Mouse (Mus musculus) small intestine, adult 2 months (tissue): ENCODE data around the gene Cend1. TPM values are rescaled to one million over a fixed set of nuclear protein-coding genes. Genes with fewer than 3 reads are reported as not detected.
"Not testable (repeated sequence)": the region's sequence is repeated elsewhere in the genome, so short reads cannot be mapped to it uniquely, and the experiment has no call there.

Experiments used
- H3K27ac ChIP-seq: fragments of 200-500 bp; 2 replicates; pipeline ENCODE4 v1.5.1; 2012; ENCODE audit warnings: low read depth, low read length, control low read depth, inconsistent platforms; ENCODE audit not compliant: insufficient read depth
- H3K27me3 ChIP-seq: fragments of 200-500 bp; 2 replicates; pipeline ENCODE4 v1.6.1; 2012; ENCODE audit warnings: mild to moderate bottlenecking, moderate library complexity, low read length, inconsistent platforms; ENCODE audit not compliant: control insufficient read depth, insufficient read depth
- H3K36me3 ChIP-seq: fragments of 200-500 bp; 2 replicates; pipeline ENCODE4 v1.6.1; 2012; ENCODE audit warnings: mild to moderate bottlenecking, low read length, control low read depth, inconsistent platforms; ENCODE audit not compliant: control insufficient read depth, insufficient read depth
- H3K4me1 ChIP-seq: fragments of 200-500 bp; 2 replicates; pipeline ENCODE4 v1.6.1; 2012; ENCODE audit warnings: low read length, inconsistent platforms, mixed read lengths; ENCODE audit not compliant: control insufficient read depth, insufficient read depth, insufficient read length
- H3K4me3 ChIP-seq: fragments of 200-500 bp; 2 replicates; pipeline ENCODE4 v1.5.1; 2012; ENCODE audit warnings: low read depth, mild to moderate bottlenecking, control low read depth, inconsistent platforms, low read length, moderate library complexity
- CTCF ChIP-seq: fragments of 200-500 bp; IDR thresholded peaks from 2 replicates; pipeline ENCODE4 v1.5.1; 2012; ENCODE audit warnings: low read depth, mild to moderate bottlenecking, control low read depth, inconsistent platforms, low read length, moderate library complexity, mixed read lengths; ENCODE audit not compliant: insufficient replicate concordance, insufficient read length; ENCODE audit errors: extremely low read depth
- POLR2A ChIP-seq: fragments of 200-500 bp; IDR thresholded peaks from 2 replicates; pipeline ENCODE4 v1.6.1; 2012; ENCODE audit warnings: low read depth, mild to moderate bottlenecking, control low read depth, inconsistent platforms, low read length, moderate library complexity
- WGBS: fragments of 180-500 bp; shearing (Covaris S2); methylation state at CpG from one replicate; pipeline ENCODE4 v1.1.7; 2018; 5-methylcytosine and 5-hydroxymethylcytosine counted together
- polyA plus RNA-seq: library from polyadenylated mRNA; depleted of rRNA; stranded (reverse); fragments of >200 nt; gene quantifications from 2 replicates; pipeline ENCODE4 v1.2.3, GENCODE M21; 2012

Gene Cend1
- polyA plus RNA-seq, 1 experiment, result 1.0 TPM

DNA sequence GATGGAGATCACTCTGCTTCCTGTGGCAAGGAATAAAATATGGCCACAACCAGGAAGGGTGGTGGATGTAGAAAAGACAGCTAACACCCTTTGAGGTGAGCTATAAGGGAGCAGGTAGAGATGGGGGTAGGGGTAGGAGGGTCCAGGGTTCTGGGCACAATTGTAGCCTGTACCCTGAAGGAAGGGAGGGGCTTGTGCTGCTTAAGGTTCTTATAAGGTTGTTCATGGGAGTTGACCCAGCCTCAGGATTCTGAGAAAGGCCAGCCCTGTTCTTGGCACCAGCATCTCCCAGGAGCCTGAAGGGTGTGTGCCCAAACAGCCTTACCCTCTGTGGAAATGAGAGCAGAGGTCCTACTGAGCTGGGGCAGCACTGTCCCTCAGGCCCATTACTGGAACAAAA, 22.6 kb upstream of the Cend1 start:
- H3K36me3 ChIP-seq, result peaks cover 25% of the 10 kb centered on the region
- H3K27me3 ChIP-seq, result no peaks in the 10 kb centered on the region
- H3K27ac ChIP-seq, result no peak overlapping the region
- peaks cover 16% of the 10 kb centered on the region for H3K4me1 ChIP-seq
- H3K4me3 ChIP-seq, result no peak overlapping the region
- TF ChIP-seq CTCF (no peak), POLR2A (no peak)

DNA sequence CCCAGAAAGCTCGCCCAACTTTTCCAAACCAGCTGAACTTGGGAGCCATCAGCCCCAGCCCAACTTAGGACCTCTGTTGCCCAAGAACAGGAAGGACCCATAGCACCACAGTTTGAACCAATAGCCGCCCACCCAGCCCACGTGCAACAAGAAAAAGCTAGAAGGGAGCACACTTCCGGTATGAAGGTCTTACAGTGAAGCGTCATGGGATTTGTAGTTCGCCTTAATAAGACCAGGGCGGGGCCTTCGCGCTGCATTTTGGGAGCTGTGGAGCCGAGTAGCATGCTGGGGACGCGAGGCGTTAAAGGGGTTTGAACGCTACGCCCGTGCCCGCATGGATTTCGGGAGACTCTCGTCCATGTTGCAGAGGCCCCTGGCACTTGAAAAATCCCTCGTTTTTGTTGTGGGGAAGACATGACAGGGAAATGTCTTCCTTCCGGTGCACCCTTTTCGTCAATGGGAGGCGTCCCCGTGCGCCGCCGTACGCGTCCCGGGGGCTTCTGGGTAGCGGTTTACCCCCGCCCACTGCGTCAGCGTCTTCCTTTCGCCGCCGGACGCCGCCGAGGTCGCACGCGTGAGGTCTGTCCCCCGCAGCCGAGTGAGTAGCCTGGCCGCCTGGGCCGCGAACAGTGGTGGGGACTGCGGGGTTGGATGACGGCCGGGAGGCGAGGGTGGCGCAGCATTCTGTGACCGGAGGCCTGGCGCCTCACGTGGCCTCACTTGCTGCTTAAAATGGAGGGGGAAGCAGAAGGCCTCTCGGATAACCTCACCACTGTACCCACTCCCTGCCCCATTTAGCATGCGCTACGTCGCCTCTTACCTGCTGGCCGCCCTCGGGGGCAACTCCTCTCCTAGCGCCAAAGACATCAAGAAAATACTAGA, 18.1 kb upstream of the Cend1 start, which contains the start of gene Rplp2:
Gene Rplp2, plus strand, starts transcription at position 261 of the 882 bp plus-strand sequence.
- Histone ChIP-seq H3K27ac (peak within 1 kb of the TSS; percentile 91), H3K4me1 (peaks cover 12% of the 10 kb centered on the region), H3K4me3 (peak within 1 kb of the TSS; percentile 78), H3K27me3 (no peaks in the 10 kb centered on the region), H3K36me3 (peaks cover 25% of the 10 kb centered on the region)
- WGBS, result under 1% methylated on average over 63 of the region's 63 CpGs
- TF ChIP-seq POLR2A, result peak; percentile 88
- no peak for TF ChIP-seq CTCF

DNA sequence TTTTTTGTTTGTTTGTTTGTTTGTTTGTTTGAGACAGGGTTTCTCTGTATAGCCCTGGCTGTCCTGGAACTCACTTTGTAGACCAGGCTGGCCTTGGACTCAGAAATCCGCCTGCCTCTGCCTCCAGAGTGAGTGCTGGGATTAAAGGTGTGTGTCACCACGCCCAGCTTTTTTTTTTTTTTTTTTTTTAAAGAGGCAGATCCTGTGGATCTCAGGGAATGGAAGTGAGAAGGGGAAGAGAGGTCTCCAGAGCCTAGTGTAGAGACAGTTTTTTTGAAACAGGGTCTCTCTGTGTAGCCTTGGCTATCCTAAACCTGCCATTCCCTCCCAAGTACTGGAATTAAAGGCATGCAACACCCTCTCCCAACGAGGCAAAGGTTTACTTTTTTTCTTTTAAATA, 17.1 kb upstream of the Cend1 start:
- not testable (repeated sequence) for H3K27ac ChIP-seq, H3K27me3 ChIP-seq, H3K4me3 ChIP-seq
- peaks cover 20% of the 10 kb centered on the region for H3K36me3 ChIP-seq
- H3K4me1 ChIP-seq, result peaks cover 12% of the 10 kb centered on the region
- 54% methylated on average over 3 of the region's 3 CpGs for WGBS

DNA sequence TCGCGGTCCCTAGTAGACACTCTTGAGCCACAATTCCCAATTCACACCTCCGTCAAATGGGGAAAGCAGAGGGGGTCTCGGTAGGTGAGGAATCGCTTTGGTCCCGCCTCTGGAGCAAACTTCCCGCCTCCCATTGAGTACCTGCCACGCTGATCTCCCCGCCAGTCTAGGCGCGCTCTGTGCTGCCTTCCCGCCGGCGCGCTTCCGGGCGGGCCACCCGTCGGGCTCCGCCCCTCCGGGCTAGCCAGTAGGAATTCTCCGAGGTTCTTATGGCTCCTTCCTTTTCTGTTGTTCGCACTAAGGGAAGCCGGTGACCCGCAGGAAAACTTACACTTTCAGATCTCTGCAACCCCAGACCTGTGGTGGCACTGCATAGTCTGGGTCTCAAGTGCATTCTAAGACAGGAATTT, 14.5 kb upstream of the Cend1 start, which contains the start of gene Pidd1:
Gene Pidd1, minus strand, starts transcription at position 198 of the 410 bp plus-strand sequence.
- peaks cover 4% of the 10 kb centered on the region for H3K36me3 ChIP-seq
- peak; percentile 43; the same call in 1 of the 2 replicates for TF ChIP-seq POLR2A
- no peak for TF ChIP-seq CTCF

DNA sequence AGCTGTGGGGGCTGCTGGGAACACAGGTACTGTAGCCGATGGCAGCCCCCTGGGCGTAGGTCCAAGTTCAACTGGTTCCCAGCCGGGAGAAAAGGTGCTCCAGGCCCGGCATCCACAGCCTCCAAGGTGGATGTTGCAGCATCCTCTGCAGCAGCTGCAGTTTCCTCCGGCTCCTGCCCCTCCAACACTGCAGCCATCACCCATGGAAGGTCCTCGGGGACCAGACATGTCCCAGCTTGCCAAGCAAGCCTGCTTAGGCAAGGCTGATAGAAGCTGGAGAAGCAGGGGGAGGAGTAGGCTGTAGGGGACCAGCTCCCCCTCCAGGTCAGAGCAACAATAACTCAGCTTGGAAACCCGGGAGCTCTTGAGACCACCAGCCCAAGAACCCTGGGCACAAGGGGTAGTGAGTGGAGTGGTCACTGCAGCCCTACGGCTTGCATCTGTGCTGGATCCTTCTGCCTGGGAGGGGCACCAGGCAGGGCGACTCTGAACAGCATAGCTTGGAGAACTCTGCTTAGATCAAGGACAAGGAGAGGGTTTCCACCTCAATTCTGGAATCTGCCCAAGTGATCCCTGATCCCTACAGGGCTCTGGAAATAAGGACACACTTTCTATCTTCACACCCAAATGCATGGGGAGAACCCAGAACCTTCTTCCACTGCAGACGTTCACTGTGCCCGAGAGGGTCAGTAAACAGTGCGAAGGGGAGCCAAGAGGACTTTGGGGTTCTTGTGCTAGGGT, 14.0 kb upstream of the Cend1 start:
- 4% methylated on average over 12 of the region's 12 CpGs for WGBS
- peaks cover 14% of the 10 kb centered on the region for H3K4me1 ChIP-seq
- H3K27ac ChIP-seq, result 0 out of 2 replicates have a peak overlapping the region, but pooled peaks have one; percentile 8
- H3K27me3 ChIP-seq, result no peaks in the 10 kb centered on the region
- peak overlapping the region; percentile 82 for H3K4me3 ChIP-seq
- no peaks in the 10 kb centered on the region for H3K36me3 ChIP-seq
- TF ChIP-seq CTCF, result peak; percentile 36; the same call in 1 of the 2 replicates
- TF ChIP-seq POLR2A, result no peak

More for the DNA sequence above, 14.5 kb upstream of the Cend1 start, which contains the start of gene Pidd1:
- WGBS, result under 1% methylated on average over 25 of the region's 25 CpGs
- peak within 1 kb of the TSS; percentile 64 for H3K27ac ChIP-seq
- peaks cover 17% of the 10 kb centered on the region for H3K4me1 ChIP-seq
- H3K4me3 ChIP-seq, result peak within 1 kb of the TSS; percentile 82
- H3K27me3 ChIP-seq, result no peaks in the 10 kb centered on the region

DNA sequence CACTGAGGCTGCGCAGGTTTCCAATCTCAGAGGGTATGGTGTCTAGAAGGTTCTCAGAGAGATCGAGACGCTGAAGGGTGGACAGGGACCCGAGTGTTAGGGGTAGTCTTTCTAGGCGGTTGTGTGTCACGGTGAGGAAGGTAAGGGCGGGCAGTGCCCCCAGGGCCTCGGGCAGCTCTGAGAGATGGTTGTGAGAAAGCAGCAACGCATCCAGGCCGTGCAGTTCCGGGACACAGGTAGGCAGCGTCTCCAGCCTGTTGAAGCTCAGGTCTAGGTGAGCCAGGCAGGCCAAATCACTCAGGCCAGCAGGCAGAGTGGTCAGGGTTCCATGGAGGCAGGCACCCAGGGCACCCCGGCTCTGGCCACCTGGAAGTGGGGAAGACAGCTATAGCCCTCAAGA, 12.9 kb upstream of the Cend1 start:
- no peak for TF ChIP-seq POLR2A
- no peak for TF ChIP-seq CTCF
- no peaks in the 10 kb centered on the region for H3K27me3 ChIP-seq
- peaks cover 14% of the 10 kb centered on the region for H3K4me1 ChIP-seq
- WGBS, result 89% methylated on average over 13 of the region's 13 CpGs
- H3K4me3 ChIP-seq, result no peak overlapping the region
- H3K27ac ChIP-seq, result no peak overlapping the region
- no peaks in the 10 kb centered on the region for H3K36me3 ChIP-seq

DNA sequence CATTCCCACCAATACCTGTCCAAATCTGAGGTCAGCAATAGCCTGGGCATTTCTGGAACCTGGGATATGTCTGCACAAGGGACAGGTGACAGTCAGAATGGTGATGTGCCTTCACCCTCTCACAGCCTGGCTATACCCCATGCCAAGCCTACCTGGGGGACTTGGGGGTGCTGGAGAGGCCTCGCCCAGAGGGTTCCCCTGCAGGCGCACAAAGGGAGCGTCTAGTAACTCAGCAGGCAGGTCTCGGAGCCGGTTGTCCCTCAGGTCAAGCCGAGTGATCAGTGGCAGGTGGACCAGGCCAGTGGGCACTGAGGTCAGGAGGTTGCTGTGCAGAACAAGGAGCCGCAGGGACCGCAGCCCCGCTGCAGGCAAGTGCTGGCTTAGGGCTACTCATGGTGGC, 12.2 kb upstream of the Cend1 start:
- H3K27ac ChIP-seq, result no peak overlapping the region
- H3K4me1 ChIP-seq, result peaks cover 15% of the 10 kb centered on the region
- H3K4me3 ChIP-seq, result no peak overlapping the region
- 96% methylated on average over 9 of the region's 9 CpGs for WGBS
- TF ChIP-seq POLR2A, result no peak
- no peaks in the 10 kb centered on the region for H3K36me3 ChIP-seq
- H3K27me3 ChIP-seq, result no peaks in the 10 kb centered on the region
